Mouse (Mus musculus) spleen, adult 2 months (tissue): Measurements from ENCODE around the gene Cdc40. TPM values are rescaled to one million over a fixed set of nuclear protein-coding genes. Genes with fewer than 3 reads are reported as not detected.

Experiments
- DNase-seq, 2 experiments: peaks; one replicate each; pipeline versions ENCODE4 v3.0.0 to v3.0.0-alpha.2; 2012 to 2021; ENCODE audit warnings: low spot score in 2 of 2, low read depth in 1 of 2
- H3K27ac ChIP-seq: fragments of 200-500 bp; 2 replicates; pipeline ENCODE4 v1.5.1; 2012; ENCODE audit warnings: low read length, inconsistent platforms; ENCODE audit not compliant: insufficient read depth
- H3K27me3 ChIP-seq: fragments of 200-500 bp; 2 replicates; pipeline ENCODE4 v1.6.1; 2012; ENCODE audit warnings: mild to moderate bottlenecking, moderate library complexity, low read length, inconsistent platforms; ENCODE audit not compliant: control insufficient read depth, insufficient read depth
- H3K36me3 ChIP-seq: fragments of 200-500 bp; 2 replicates; pipeline ENCODE4 v1.6.1; 2012; ENCODE audit warnings: mild to moderate bottlenecking, low read length, inconsistent platforms; ENCODE audit not compliant: control insufficient read depth, insufficient read depth
- H3K4me1 ChIP-seq: fragments of 200-500 bp; 2 replicates; pipeline ENCODE4 v1.6.1; 2011; ENCODE audit warnings: inconsistent platforms; ENCODE audit not compliant: control insufficient read depth, insufficient read depth, insufficient read length
- H3K4me3 ChIP-seq: fragments of 200-500 bp; 2 replicates; pipeline ENCODE4 v1.5.1; 2011; ENCODE audit warnings: mild to moderate bottlenecking, inconsistent platforms; ENCODE audit not compliant: insufficient read depth, insufficient read length; ENCODE audit errors: extremely low read depth
- CTCF ChIP-seq: fragments of 200-500 bp; IDR thresholded peaks from 2 replicates; pipeline ENCODE4 v1.5.1; 2011; ENCODE audit warnings: mild to moderate bottlenecking, inconsistent platforms; ENCODE audit not compliant: insufficient read depth, insufficient read length, insufficient replicate concordance; ENCODE audit errors: extremely low read depth
- POLR2A ChIP-seq: fragments of 200-500 bp; IDR thresholded peaks from 2 replicates; pipeline ENCODE4 v1.6.1; 2011; ENCODE audit warnings: low read depth, low read length, inconsistent platforms
- WGBS: fragments of 180-500 bp; shearing (Covaris S2); methylation state at CpG from one replicate; pipeline ENCODE4 v1.1.7; 2018; 5-methylcytosine and 5-hydroxymethylcytosine counted together
- polyA plus RNA-seq: library from polyadenylated mRNA; depleted of rRNA; stranded (reverse); fragments of >200 nt; gene quantifications from 2 replicates; pipeline ENCODE4 v1.2.3, GENCODE M21; 2012

Gene Cdc40
- polyA plus RNA-seq, 1 experiment: 13.5 TPM

DNA sequence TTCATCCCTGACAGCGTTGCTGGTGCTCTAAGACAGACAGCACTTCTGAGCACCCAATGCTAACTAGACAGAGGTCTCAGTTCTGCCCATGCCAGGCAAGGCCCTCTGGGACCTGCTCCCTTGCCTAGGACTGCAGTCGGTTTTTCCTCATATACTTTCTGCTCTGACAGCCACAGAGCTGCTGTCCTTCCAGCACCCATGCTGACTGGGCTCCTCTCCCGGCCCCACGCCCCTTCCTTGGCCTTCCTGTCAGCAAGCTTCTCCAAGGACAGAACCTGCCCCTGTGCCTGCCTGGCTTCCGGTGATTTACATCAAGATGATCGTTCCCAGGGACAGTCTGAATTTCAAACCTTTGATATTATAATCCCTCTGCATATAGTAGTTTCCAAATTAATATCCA is 37.5 kb downstream of the Cdc40 start:
- 90% methylated on average over 6 of the region's 6 CpGs for WGBS
- DNase-seq: no peak
- Histone ChIP-seq H3K36me3 (peaks cover 47% of the 10 kb centered on the region), H3K27ac (no peak overlapping the region), H3K4me3 (no peak overlapping the region), H3K4me1 (no peaks in the 10 kb centered on the region), H3K27me3 (no peaks in the 10 kb centered on the region)
- no peak for TF ChIP-seq POLR2A
- no peak for TF ChIP-seq CTCF

GRCm38 (mm10) chr10:40844546-40844945 is 38.6 kb downstream of the Cdc40 start:
- no peak for DNase-seq
- Histone ChIP-seq H3K4me1 (no peaks in the 10 kb centered on the region), H3K27ac (no peak overlapping the region), H3K36me3 (peaks cover 48% of the 10 kb centered on the region), H3K4me3 (no peak overlapping the region), H3K27me3 (no peaks in the 10 kb centered on the region)
- 95% methylated on average over 10 of the region's 10 CpGs for WGBS
- TF ChIP-seq POLR2A: no peak

GRCm38 (mm10) chr10:40843841-40844240 is 39.3 kb downstream of the Cdc40 start:
- DNase-seq: no peak
- WGBS: 94% methylated on average over 5 of the region's 5 CpGs
- Histone ChIP-seq H3K27me3 (no peaks in the 10 kb centered on the region), H3K36me3 (peaks cover 46% of the 10 kb centered on the region), H3K27ac (no peak overlapping the region), H3K4me1 (no peaks in the 10 kb centered on the region), H3K4me3 (no peak overlapping the region)
- TF ChIP-seq POLR2A (no peak), CTCF (no peak)

GRCm38 (mm10) chr10:40840086-40840485 is 43.0 kb downstream of the Cdc40 start:
- Histone ChIP-seq H3K4me1 (no peaks in the 10 kb centered on the region), H3K27ac (no peak overlapping the region), H3K36me3 (peaks cover 55% of the 10 kb centered on the region), H3K4me3 (no peak overlapping the region), H3K27me3 (no peaks in the 10 kb centered on the region)
- no peak for DNase-seq
- no peak for TF ChIP-seq CTCF
- no peak for TF ChIP-seq POLR2A
- WGBS: 94% methylated on average over 5 of the region's 5 CpGs

DNA sequence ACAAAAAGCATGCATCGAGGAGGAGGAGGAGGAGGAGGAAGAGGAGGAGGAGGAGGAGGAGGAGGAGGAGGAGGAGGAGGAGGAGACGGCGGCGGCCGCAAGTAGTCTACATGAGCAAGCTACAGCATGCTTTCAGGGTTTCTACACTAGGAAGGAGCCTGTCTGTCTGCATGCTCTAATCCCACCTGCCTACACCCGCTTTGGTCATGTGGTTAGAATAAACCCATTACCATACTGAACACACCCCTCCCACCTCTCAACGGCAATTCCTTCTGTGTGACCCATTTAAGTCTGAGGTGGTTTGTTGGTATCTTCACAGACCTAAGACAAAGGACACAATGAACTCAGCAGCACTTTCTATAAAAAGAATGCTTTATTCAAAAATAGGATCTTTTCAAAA is 51.8 kb downstream of the Cdc40 start:
- no peaks in the 10 kb centered on the region for H3K27me3 ChIP-seq
- 95% methylated on average over 7 of the region's 7 CpGs for WGBS
- no peak for DNase-seq
- no peak for TF ChIP-seq POLR2A
- TF ChIP-seq CTCF: no peak
- H3K4me3 ChIP-seq: no peak overlapping the region
- H3K4me1 ChIP-seq: no peaks in the 10 kb centered on the region
- H3K27ac ChIP-seq: no peak overlapping the region
- peaks cover 27% of the 10 kb centered on the region for H3K36me3 ChIP-seq

GRCm38 (mm10) chr10:40830312-40830711 is 52.8 kb downstream of the Cdc40 start:
- TF ChIP-seq POLR2A: no peak
- TF ChIP-seq CTCF: no peak
- no peak overlapping the region for H3K27ac ChIP-seq
- WGBS: 96% methylated on average over 3 of the region's 3 CpGs
- DNase-seq: no peak
- H3K27me3 ChIP-seq: no peaks in the 10 kb centered on the region
- no peak overlapping the region for H3K4me3 ChIP-seq
- peaks cover 20% of the 10 kb centered on the region for H3K36me3 ChIP-seq
- H3K4me1 ChIP-seq: no peaks in the 10 kb centered on the region

DNA sequence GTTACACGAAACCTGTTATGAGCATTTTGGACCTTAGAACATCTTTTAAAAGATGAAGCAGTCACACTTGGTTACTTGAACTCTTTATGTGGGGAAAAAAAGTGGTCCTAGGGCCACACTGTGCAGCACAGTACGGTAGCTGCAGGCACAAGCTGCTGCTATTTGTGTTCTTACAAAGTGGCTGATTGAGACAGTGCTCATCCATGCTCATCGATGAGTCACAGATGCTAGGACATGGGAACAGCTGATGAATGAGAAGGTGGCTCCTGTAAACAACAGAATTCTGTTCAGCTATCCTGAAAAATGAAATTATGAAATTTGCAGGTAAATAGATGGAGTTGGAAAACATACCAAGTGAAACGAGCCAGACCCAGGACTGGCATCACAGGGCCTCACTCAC is 55.4 kb downstream of the Cdc40 start:
- H3K27me3 ChIP-seq: no peaks in the 10 kb centered on the region
- WGBS: 94% methylated on average over 4 of the region's 4 CpGs
- H3K4me1 ChIP-seq: no peaks in the 10 kb centered on the region
- H3K27ac ChIP-seq: no peak overlapping the region
- TF ChIP-seq CTCF (no peak), POLR2A (no peak)
- no peak for DNase-seq
- H3K4me3 ChIP-seq: no peak overlapping the region
- H3K36me3 ChIP-seq: peaks cover 7% of the 10 kb centered on the region; the same call in 1 of the 2 replicates
